Mouse (Mus musculus): ENCODE results near the gene Zfp239. TPM values are rescaled to one million over a fixed set of nuclear protein-coding genes. Genes with fewer than 3 reads are reported as not detected.
"Not testable (repeated sequence)": the region's sequence is repeated elsewhere in the genome, so short reads cannot be mapped to it uniquely, and the experiment has no call there.

Zfp239 gene
- polyA plus RNA-seq, 1 experiment from 2014 or later: 12.3 TPM

GRCm38 (mm10) chr6:117841511-117841955, 20.4 kb upstream of the Zfp239 start:
- no peaks in the 10 kb centered on the region for H3K4me1 ChIP-seq (ENCODE audit: insufficient read depth)
- peak; percentile 58 for DNase-seq
- no peaks in the 10 kb centered on the region for H3K9me3 ChIP-seq (ENCODE audit: low read depth, low read length)
- WGBS: 4% methylated on average over 12 of the region's 12 CpGs
- peak overlapping the region; percentile 78 for H3K4me2 ChIP-seq
- ATAC-seq (ENCODE audit: insufficient read depth): no peak; the same call in 1 of the 2 replicates
- TF ChIP-seq CTCF (IDR thresholded peaks at IDR 0.05; ENCODE audit: low read depth): no peak
- H3K36me3 ChIP-seq (ENCODE audit: insufficient read depth): peaks cover 36% of the 10 kb centered on the region
- no peaks in the 10 kb centered on the region for H3K27me3 ChIP-seq (ENCODE audit: insufficient read depth, low read length)
- H3K4me3 ChIP-seq (ENCODE audit: low read depth, low read length): peak overlapping the region; percentile 87
- peak overlapping the region; percentile 95 for H3K27ac ChIP-seq (ENCODE audit: low read depth)
- peak overlapping the region; percentile 98 for H3K9ac ChIP-seq

- H3K9me3 ChIP-seq (ENCODE audit: low read depth, low read length): no peaks in the 10 kb centered on the region
- H3K9ac ChIP-seq: no peak overlapping the region
- no peaks in the 10 kb centered on the region for H3K27me3 ChIP-seq (ENCODE audit: insufficient read depth, low read length)
- no peaks in the 10 kb centered on the region for H3K4me1 ChIP-seq (ENCODE audit: insufficient read depth)
- WGBS: 63% methylated on average over 9 of the region's 9 CpGs
- H3K4me2 ChIP-seq: no peak overlapping the region
- no peak for ATAC-seq (ENCODE audit: insufficient read depth)
- TF ChIP-seq CTCF (IDR thresholded peaks at IDR 0.05; ENCODE audit: low read depth): no peak
- H3K27ac ChIP-seq (ENCODE audit: low read depth): no peak overlapping the region
- H3K36me3 ChIP-seq (ENCODE audit: insufficient read depth): peaks cover 62% of the 10 kb centered on the region
- H3K4me3 ChIP-seq (ENCODE audit: low read depth, low read length): no peak overlapping the region
- DNase-seq: no peak
Observed at GRCm38 (mm10) chr6:117844597-117844996, 17.3 kb upstream of the Zfp239 start.

DNA sequence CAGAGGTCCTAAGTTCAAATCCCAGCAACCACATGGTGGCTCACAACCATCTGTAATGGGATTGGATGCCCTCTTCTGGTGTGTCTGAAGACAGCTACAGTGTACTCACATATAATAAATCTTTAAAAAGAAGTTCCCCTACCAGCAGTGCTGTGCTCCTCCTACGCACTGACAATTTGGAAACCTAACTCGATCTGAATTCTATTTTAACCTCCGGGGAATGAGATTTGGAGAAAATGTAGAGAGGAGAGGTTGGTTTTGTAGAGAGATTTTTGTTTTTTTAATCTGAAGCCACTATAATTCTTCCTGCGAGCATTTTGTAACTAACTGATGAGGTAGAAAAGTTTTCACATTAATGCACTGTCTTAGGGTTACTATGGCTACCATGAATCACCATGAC, 15.2 kb upstream of the Zfp239 start:
- H3K36me3 ChIP-seq (ENCODE audit: insufficient read depth): peaks cover 62% of the 10 kb centered on the region
- WGBS: 92% methylated on average over 4 of the region's 4 CpGs
- H3K4me2 ChIP-seq; H3K4me1 ChIP-seq (ENCODE audit: insufficient read depth); H3K9me3 ChIP-seq (ENCODE audit: low read depth, low read length); H3K4me3 ChIP-seq (ENCODE audit: low read depth, low read length); H3K27ac ChIP-seq (ENCODE audit: low read depth); DNase-seq; ATAC-seq (ENCODE audit: insufficient read depth); H3K27me3 ChIP-seq (ENCODE audit: insufficient read depth, low read length); H3K9ac ChIP-seq: not testable (repeated sequence)

GRCm38 (mm10) chr6:117847772-117848171, 14.1 kb upstream of the Zfp239 start:
- no peaks in the 10 kb centered on the region for H3K9me3 ChIP-seq (ENCODE audit: low read depth, low read length)
- no peak overlapping the region for H3K27ac ChIP-seq (ENCODE audit: low read depth)
- TF ChIP-seq CTCF (IDR thresholded peaks at IDR 0.05; ENCODE audit: low read depth): no peak
- H3K36me3 ChIP-seq (ENCODE audit: insufficient read depth): peaks cover 62% of the 10 kb centered on the region
- DNase-seq: peak; percentile 27
- no peak overlapping the region for H3K4me3 ChIP-seq (ENCODE audit: low read depth, low read length)
- H3K4me1 ChIP-seq (ENCODE audit: insufficient read depth): no peaks in the 10 kb centered on the region
- no peak for ATAC-seq (ENCODE audit: insufficient read depth)
- no peaks in the 10 kb centered on the region for H3K27me3 ChIP-seq (ENCODE audit: insufficient read depth, low read length)
- H3K4me2 ChIP-seq: no peak overlapping the region
- no peak overlapping the region for H3K9ac ChIP-seq
- 98% methylated on average over 2 of the region's 2 CpGs for WGBS

GRCm38 (mm10) chr6:117848577-117848976, 13.3 kb upstream of the Zfp239 start:
- ATAC-seq (ENCODE audit: insufficient read depth) (no peak), DNase-seq (no peak)
- Histone ChIP-seq H3K27ac (ENCODE audit: low read depth) (no peak overlapping the region), H3K9ac (no peak overlapping the region), H3K9me3 (ENCODE audit: low read depth, low read length) (no peaks in the 10 kb centered on the region), H3K4me3 (ENCODE audit: low read depth, low read length) (no peak overlapping the region), H3K4me1 (ENCODE audit: insufficient read depth) (no peaks in the 10 kb centered on the region), H3K4me2 (no peak overlapping the region), H3K36me3 (ENCODE audit: insufficient read depth) (peaks cover 55% of the 10 kb centered on the region), H3K27me3 (ENCODE audit: insufficient read depth, low read length) (no peaks in the 10 kb centered on the region)
- no peak for TF ChIP-seq CTCF (IDR thresholded peaks at IDR 0.05; ENCODE audit: low read depth)
- WGBS: 92% methylated on average over 5 of the region's 5 CpGs

DNA sequence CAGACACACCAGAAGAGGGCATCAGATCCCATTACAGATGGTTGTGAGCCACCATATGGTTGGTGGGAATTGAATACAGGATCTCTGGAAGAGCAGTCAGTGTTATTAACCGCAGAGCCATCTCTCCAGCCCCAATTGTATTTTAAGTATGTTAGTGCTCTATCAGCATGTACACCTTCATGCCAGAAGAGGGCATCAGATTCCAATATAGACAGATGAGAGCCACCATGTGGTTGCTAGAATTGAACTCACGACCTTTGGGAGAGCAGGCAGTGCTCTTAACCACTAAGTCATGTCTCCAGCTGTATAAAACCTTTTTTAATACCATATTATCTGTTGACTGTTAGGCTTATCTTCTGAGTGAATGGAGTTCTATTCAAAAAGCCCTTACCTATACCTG, 10.2 kb upstream of the Zfp239 start:
- Histone ChIP-seq H3K36me3 (ENCODE audit: insufficient read depth) (peaks cover 24% of the 10 kb centered on the region), H3K4me3 (ENCODE audit: low read depth, low read length) (no peak overlapping the region), H3K27me3 (ENCODE audit: insufficient read depth, low read length) (no peaks in the 10 kb centered on the region), H3K27ac (ENCODE audit: low read depth) (no peak overlapping the region), H3K9ac (no peak overlapping the region), H3K9me3 (ENCODE audit: low read depth, low read length) (no peaks in the 10 kb centered on the region), H3K4me2 (no peak overlapping the region), H3K4me1 (ENCODE audit: insufficient read depth) (no peaks in the 10 kb centered on the region)
- DNase-seq (no peak), ATAC-seq (ENCODE audit: insufficient read depth) (no peak)
- TF ChIP-seq CTCF (IDR thresholded peaks at IDR 0.05; ENCODE audit: low read depth): 0 out of 2 replicates have a peak, but pooled peaks have one; percentile 16
- WGBS: 54% methylated on average over 2 of the region's 2 CpGs

DNA sequence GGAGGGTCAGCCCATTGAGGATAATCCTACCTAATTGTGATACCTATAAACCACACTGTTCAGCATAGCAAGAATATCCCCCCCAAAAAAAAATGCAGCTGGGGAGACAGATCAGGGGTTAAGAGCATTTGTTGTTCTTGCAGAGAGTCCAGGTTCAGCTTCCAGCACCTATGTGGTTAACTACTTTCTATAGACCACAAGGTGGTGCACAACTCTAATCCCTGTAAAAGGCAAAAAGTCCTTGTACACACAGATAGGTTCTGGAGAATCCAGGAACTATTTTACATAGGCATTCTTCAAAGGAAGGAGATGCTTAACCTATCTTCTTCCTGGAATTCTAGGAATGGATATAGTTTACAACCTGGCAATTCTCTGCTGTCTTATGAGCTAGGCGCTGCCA, 3.9 kb upstream of the Zfp239 start:
- no peaks in the 10 kb centered on the region for H3K4me1 ChIP-seq (ENCODE audit: insufficient read depth)
- H3K9me3 ChIP-seq (ENCODE audit: low read depth, low read length): no peaks in the 10 kb centered on the region
- no peaks in the 10 kb centered on the region for H3K36me3 ChIP-seq (ENCODE audit: insufficient read depth)
- WGBS: 76% methylated on average over 1 of the region's 1 CpGs
- ATAC-seq (ENCODE audit: insufficient read depth) (no peak), DNase-seq (peak; percentile 48)
- no peak overlapping the region for H3K4me3 ChIP-seq (ENCODE audit: low read depth, low read length)
- H3K4me2 ChIP-seq: no peak overlapping the region
- TF ChIP-seq CTCF (IDR thresholded peaks at IDR 0.05; ENCODE audit: low read depth): peak; percentile 33
- H3K27me3 ChIP-seq (ENCODE audit: insufficient read depth, low read length): no peaks in the 10 kb centered on the region
- H3K27ac ChIP-seq (ENCODE audit: low read depth): no peak overlapping the region
- no peak overlapping the region for H3K9ac ChIP-seq

DNA sequence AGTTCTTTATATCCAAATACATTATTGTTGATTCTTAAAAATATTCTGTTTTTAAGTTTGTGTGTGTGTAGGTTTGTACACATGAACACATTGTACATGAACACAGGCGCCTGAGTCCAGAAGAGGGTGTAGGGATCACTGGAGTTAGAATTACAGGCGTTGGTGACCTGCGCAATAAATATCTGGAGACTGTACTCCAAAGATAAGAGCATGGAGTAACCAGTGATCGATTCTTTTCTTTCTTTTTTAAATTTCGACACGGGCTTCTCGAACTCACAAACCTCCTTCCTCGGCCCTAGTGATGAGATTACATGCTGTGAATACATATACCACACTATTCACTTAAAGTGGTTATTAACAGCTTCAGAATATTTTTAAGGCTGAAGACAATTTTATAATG, 565 bp downstream of the Zfp239 start:
- TF ChIP-seq CTCF (IDR thresholded peaks at IDR 0.05; ENCODE audit: low read depth): no peak
- Histone ChIP-seq H3K4me2 (peak overlapping the region; percentile 80), H3K27ac (ENCODE audit: low read depth) (no peak overlapping the region), H3K4me3 (ENCODE audit: low read depth, low read length) (peak overlapping the region; percentile 64; the same call in 1 of the 2 replicates), H3K9me3 (ENCODE audit: low read depth, low read length) (no peaks in the 10 kb centered on the region), H3K27me3 (ENCODE audit: insufficient read depth, low read length) (no peaks in the 10 kb centered on the region), H3K4me1 (ENCODE audit: insufficient read depth) (peaks cover 6% of the 10 kb centered on the region; the same call in 1 of the 2 replicates), H3K9ac (no peak overlapping the region), H3K36me3 (ENCODE audit: insufficient read depth) (no peaks in the 10 kb centered on the region)
- no peak for ATAC-seq (ENCODE audit: insufficient read depth)
- 76% methylated on average over 8 of the region's 8 CpGs for WGBS
- no peak for DNase-seq
